Mouse (Mus musculus) cerebellum, adult 9-10 months (tissue): Measurements from ENCODE around the gene Robo1.

Source experiments
- DNase-seq: peaks from one replicate; pipeline ENCODE4 v3.0.0; 2022

Robo1 gene

DNA sequence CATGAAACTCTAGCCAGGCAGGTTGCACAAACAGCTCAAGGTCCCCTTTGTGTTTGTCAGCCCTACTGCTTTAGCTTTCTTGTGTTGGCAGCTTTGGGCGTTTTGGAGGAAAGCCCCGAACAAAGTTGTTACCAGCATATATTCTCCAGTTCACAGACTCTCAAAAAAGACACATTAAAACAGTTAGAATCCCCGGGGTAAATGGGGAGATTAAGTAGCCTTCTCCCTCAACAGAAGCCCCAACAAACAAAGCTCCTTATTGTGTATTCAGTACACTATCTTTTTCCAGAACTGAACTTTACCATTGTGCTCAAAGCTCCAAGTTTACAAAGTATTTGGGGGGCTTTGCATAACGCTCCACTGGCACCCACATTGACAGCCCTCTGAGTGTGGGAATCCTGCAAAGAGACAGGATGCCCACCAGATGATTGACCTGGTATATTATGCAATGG is 302.6 kb downstream of the Robo1 start:
- DNase-seq = no peak

DNA sequence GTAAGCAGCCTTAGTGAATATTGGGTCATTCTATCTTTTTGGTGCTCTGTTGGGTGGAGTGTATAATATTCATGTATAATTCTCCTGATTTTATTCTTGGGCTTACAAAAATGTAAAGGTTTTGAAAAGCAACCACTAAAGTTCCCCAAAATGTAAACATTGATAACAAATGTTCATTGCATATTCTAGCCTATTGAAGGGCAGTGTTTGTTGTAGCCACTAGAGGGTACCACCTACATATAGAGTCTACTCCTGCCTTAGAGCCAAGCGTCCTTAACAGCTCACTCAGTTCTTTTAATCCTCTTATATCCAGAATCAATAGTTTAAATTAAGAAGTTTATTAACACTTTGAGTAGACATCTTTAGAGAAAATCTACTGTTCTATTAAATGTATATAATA is 306.8 kb downstream of the Robo1 start:
- DNase-seq = peak; percentile 10

DNA sequence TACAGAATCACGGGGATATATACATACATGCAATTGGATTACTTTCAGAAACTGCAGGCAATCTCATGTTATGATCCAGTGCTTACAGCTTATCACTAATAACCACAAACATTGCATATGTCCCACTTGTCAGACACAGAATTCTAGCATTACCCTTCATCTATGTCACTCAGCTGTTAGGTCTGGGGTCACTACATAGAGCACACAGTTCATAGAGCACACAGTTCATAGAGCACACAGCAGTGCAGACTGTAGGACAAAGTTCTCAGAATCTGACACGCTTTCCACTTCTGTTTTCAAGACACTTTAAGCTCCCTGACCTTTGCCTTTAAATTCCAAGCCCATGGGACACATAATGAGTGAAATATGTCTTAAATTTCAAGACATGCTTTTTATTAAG is 307.3 kb downstream of the Robo1 start:
- DNase-seq = no peak

DNA sequence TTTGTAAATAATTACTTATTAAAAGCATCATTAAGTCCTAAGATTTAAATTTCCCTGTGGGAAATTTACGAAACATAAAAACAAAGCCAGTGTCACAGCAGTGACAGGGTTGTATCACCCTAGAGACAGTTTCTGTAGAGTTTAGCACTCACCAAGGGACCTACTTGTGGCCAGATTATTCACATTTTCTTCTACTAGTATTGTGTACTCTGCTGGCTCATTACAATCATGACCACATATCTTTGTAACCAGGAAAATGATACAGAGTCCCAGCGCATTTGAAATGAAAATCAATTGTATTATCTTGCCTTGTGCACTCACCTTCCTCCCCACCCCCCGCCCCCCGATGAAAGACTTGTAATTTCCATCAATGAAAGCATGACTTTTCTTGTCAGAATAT is 314.3 kb downstream of the Robo1 start:
- DNase-seq = no peak

DNA sequence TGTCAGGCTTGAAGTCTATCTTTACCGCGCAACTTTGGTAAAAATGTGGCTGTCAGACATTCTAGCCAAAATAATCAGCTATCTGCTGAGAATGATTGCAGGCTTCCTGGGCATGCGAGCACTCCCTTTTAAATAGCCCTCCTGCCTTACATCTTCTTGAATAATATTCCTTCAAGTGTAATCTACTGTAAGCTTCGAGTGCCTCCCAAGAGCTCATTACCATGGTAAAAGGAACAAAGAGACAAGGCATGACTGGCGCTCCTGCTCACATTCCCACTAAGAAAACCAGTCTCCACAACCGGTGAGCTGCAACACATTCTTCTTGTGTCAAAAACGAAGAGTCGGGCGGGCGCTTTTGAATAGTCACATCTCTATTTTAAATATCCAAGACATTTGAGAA is 314.8 kb downstream of the Robo1 start:
- no peak for DNase-seq

DNA sequence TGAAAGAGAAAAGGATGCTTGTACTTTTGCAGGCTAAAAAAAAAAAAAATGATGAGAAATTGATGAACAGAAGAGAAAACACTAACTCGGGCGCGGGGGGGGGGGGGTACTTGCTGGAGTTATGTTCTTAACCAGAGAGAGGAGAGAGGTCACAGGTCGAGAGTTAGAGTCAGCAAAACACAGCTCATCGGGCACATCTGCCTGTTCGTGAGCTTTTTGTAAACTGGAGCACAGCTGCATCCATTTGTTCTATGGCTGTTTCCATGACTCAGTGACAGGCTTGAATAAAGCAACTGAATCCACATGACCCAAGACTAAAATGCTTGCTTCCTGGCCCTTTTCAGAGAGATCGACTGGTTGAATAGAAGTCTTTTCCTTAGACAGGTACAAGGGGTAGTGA is 325.7 kb downstream of the Robo1 start:
- DNase-seq = no peak

DNA sequence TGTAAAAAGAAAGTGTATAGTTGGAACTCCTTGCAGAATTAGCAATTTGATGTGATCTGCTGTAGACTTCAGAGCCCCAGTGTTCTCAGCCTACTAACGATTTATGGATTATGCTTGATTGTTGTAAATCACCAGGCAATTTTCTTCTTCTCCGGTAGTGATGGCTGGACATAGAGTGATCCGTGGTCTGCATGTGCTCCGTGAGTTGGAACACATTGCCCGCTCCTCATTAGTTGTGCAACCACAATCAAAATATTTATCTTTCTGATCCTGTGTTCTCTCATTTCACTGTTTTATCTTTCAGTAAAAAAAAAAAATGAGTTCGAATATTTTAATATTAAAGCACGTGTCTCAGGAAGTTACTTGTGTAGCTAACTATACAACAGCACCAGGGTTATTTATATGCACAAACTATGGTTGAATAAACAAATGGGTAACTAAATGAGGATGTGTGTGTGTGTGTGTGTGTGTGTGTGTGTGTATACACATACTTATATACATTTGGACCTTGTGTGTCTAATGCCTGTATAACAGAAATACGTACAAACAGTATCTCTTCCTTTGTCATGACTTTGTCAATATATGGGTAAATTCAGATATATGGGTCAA is 331.3 kb downstream of the Robo1 start:
- no peak for DNase-seq

DNA sequence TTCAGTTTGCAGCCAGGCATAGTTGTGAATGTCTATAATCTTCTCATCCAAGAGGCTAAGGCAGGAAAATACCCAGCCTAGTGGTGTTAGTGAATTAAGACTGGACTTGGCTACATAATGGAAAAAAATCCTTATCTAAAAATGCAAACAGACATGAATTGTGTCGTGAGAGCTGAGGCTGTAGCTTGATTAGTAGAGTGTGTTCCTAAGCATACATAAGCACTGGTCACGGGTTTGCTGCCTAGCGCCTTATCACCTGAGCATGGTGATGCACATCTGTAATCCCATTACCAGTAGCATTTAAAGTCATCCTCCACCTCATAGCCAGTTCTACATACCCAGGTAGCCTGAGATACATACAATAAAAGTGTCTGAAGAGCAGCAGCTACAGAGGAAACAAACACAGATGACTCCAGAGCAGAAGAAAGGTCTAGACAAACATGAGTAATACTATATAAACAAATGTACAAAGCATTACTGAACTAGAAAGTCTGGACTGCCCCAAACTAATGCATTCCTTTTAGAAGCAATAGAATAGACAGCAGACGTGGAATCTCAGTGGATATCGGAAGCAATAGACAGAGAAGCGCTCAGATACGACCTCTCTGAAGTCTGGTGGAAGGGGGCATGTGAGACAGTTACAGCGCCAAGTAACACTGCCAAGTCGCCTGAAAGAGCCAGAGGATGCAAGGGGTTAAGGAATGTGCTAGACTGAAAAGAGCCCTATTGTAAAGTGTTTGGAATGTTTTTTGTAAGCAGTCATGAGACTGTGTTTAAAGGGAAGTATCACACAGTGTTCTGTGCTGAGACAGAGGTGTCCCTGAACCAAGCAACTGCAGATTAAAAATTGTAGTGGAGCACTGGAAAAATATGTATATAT is 333.1 kb downstream of the Robo1 start:
- DNase-seq = no peak

DNA sequence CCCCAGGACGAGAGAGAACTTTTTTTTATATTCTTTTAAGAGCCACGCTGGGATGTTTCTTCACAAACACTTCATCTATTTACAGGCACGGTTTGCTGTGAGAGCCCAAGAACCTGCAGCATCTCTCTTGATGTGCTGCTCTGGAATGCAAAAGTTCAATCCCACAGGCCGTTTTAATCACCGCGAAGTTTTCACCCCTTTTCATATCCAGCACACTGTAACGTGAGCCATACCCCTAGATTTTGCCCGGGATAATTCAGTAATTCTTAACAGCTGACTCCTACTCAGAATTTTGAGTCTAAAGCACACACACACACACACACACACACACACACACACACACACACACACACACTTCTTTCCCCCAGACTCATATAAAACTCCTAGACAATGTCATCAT is 337.8 kb downstream of the Robo1 start:
- DNase-seq = no peak

DNA sequence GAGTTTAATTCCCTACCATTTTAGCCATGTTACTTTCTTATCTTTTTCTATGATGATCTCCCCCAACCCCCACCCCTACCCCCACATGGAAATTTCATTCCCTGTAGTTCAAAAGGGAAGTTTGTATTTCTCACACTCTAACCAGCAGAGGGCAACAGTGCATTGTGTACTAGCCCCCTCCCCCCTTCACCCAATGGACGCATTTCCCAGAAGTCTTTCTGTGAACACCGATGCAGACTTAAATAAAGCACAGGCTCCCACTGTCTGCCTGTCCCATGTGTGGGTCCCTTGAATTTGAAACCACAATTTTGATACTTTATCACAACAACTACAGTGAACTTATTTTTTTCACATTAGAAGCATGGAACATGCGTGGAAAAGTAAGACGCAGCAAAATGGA is 341.2 kb downstream of the Robo1 start:
- peak; percentile 41 for DNase-seq

DNA sequence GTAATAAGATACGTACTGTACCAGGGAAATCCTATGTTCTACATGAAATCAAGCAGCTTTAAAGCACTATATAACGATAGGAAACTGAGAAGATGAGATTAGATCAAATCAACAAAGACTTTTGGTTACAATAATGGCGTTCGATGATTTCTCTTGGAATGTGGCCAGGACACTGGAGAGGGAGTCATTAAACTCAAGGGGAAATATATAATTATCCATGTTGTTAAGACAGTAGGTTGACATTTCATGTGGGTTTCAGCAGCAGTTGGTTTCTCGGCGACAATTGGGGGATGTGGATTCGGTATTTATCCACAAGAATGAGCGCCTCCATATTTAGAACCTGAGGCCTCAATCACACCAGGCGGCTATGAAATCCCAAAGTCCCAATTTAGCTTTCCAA is 347.3 kb downstream of the Robo1 start:
- no peak for DNase-seq

DNA sequence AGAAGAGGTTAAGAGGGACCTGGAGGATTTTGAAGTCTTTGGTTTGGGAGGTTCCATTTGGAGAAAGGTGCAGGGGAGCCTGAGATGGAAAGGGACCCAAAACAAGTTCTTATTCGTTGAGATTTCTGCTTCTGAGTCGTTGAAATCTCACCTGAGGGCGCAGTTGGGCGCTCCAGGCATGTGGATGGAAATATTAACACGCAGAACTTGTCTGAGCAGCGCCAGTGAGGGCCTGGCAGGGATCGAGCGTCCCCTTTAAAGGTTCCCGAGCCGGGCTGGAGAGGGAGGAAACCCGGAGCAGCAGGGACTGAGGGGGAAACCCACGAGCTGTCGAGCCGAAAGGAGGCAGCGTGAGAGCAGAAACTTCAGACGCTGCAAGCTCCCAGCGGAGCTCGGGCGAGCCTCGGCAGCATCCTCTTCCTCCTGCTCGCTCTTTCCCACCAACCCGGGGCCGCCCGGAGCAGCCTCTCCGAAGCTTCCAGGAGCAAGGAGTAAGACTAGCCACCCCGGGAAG is 354.8 kb downstream of the Robo1 start:
- peak; percentile 77 for DNase-seq

DNA sequence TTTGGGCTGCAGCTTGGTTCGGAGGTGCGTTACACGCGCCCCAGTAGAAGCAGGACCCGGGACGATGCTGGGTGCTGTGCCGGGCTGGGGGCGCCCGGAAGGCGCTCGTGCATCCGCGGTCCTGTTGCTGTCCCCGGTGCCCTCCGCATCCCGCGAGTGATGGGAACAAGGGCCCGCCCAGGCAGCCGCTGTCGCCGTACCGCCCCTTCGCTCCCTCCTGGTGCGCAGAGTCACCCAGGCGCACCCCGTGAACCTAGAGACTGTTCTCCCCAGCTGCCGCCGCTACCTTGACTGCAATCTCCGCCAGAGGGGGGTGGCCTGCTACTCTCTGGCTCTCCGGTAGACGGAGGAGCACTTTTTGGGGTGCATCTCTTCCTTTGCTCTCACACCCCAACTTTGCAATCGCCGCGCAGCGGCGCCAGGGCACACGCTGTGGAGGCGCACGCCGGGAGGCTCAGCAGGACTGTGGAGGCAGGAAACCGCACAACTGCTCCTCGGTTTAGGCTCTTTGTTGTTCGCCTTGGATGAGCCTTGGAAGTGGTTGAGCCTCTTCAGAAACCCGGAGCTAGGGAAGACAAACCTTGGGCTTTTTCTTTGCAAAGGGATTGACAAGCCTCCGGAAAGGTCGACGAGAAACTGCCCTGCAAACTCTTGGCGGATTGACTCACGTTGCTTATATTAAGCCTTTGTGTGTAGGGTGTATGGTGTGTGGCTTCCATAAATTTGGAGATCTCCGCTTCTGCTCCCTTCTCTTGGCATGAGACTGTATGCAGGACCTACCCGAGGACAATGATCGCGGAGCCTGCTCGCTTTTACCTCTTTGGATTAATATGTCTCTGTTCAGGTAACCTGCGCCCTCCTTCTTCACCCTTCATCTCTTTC is 355.5 kb downstream of the Robo1 start:
- DNase-seq = peak; percentile 34

DNA sequence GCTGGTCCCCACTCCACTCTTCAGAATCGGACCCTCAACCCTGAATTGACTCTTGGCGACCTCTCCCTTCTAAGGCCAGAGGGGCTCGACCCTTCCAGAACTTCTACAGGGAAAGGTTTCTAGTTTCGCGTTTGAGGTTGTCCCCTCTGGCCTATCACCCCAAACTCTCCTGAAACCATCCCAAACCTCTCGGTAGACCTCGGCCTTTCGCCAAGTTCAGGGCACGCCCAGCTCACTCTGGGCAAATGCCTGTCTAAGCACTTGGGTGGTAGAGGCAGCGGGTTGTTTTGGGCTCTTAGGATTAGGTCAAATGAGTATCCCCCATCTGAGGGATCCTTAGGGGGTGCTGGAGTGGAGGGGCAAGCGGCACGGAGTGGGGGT is 356.1 kb downstream of the Robo1 start:
- peak; percentile 22 for DNase-seq

DNA sequence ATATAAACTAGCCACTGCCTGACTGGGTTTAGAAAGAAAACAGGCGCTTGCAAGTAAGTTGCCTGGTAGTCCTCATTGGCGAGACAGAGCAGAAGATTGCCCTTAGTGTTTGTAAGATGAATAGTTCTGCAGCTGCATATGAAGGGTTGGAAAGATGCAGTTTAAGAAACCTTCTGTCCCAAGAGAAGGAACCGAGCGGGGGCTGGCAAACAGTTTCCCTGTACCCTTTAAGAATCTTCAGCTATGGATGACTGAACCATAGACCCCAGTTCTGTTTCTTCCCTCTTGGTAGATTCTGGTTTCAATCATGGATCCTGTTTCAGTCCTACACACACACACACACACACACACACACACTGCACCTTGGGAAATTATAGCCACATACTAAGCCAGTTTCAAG is 356.7 kb downstream of the Robo1 start:
- DNase-seq = no peak

DNA sequence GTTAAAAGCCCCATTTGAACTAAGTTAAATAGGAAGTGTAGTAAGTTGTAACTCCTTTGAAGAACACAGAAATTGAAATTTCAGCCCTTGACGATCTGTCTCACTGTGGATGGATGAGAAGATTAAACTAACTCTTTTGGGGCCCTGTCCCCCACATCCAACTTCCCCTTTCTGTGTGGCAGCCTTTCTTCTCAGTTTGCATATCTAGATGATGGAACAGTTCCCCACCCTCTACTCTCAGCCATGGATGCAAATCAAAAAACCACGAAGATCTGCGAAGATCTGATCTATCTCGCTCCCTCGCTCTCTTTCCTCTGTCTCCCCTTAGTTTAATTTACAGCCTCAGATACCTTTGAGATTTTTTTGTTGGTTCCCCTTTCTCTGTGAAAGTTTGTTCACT is 357.3 kb downstream of the Robo1 start:
- DNase-seq = no peak

DNA sequence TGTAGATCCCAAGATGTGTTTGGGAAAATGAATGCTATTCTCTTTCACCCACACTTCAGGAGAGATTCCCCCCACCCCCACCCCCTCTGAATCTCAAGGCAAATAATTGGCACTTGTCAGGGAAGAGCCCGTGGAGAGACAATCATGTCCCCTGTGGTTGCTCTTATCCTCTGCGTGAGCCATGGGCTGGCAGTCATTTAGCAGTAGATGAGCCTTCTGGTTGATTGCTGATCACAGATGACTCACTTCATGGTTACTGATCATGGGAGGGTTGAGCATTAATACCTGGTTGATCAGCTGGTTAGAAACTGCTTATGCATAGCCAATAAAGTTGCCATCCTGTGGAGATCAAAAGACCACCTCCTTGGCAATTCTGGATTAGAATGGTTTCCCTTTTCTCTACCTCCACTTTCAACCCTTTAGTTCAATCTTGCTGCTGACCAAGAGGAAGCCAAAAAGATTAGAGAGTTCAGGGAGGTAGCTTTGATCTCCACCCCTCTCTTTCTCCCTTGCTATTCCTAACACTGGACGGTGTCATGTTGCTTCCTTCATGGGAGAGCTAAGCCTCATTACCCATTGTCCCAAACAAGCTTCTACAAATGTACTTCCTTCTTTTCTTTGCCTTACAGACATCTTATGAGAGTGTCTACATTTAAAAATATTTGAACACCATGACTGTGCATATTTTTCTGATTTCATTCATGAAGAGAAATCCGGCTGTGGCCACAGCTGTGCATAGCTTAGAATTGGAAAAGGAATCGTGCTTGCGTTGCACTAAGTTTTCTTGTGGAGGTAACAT is 362.3 kb downstream of the Robo1 start:
- no peak for DNase-seq

DNA sequence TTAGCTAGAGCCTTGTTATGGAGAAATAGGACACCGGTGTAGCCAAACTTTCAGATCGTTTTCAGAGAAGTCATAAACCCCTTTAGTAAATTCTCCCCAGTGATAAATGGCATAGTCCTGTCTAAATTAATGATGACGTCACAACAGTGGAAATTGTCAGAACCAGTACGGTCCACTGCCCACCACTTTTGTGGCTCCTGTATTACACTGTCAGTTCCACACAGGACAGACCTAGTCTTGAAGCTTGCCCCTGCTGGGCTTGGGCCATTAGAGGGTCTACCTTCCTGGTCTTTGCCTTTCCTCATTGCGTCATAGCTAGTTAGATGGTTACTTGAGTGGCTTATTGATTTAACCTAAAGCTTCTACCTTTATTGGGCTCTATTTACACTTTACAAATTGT is 369.1 kb downstream of the Robo1 start:
- no peak for DNase-seq

DNA sequence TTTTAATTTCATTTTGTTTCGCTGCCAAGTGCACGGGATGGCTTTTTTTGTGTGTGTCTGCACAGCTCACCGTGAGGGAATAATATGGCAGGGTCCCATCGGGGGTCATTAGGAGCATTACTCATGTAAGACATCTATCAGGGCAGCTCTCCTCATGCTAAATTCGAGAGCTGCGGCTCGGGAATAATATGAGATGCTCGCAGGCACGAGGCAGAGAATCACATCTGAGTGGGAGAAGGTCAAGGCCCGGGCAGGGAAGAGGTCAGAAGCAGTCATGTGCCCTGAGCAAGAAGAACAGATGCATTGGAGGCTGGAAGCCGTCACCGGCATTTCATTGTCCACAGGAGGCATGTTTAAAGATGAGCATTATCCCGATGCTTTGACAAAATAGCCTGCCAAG is 370.3 kb downstream of the Robo1 start:
- DNase-seq = peak; percentile 27

DNA sequence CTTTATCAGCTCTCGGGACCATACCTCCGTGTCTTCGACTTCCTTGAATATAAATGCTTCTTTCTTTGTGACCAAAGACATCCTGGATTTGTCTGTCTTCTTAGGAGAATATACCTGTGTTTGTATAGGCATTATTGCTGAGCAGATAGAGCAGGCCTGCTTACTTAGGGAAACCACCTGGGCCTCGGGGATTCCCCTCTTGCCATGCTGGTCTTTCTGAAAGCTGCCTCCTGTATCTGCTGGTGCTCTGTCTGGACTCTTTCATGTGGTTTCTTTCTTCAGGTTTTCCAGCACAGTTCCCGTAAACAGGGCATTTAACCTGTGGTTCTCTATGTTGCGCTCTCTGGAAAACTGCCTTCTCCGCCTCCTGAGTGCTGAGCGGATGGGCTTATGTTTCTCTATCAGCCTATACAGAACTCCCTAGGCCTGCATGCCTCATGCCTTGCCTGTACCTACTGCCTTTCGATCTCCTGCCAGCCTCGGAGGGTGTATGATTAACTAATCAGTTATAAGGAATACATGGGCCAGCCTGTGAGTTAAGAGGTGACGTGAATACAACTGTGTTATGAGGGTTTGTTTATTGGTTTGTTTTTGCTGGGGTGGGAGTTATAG is 370.9 kb downstream of the Robo1 start:
- no peak for DNase-seq

DNA sequence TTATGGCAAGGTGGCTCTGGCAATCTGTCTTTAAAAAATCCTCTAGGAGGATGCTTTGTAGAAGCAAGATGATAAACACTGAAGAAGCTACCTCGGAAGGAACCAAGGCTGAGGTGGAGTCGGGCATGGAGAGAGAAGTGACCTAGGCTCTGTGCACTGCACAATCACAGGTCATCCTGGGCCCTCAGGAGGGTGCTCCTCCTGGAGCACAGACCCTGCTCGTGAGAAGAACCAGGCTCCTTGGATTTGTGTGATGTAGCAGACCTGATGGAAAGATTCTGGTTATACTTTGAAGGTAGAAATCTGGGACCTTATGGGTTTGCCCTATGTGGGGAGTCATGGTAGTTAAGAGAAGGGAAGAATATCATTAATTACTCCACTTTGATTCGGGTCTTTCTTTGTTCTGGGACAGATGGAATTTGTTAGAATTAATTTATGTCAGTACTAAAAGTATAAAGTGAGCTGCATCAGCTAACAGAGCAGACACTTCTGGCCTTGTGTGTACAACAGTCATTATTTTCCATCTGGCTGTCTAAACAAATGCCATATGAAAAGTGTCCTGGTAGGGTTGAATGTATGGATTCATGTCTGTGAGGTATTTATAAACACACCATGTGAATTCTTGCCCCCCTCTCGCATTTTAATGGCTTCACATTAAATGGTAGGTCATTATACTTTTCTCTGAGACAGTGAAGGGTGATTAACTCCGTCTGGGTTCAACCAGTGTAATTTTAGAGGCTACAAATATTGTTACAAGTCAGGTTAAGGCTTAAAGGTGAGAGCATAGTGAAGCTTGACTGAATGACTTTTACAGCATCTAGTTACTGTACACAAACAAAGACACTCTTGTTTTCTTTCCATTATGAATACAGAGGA is 377.7 kb downstream of the Robo1 start:
- no peak for DNase-seq
